Mouse (Mus musculus): Measurements from ENCODE around the gene Gspt1. TPM values are rescaled to one million over a fixed set of nuclear protein-coding genes. Genes with fewer than 3 reads are reported as not detected.

Gene Gspt1
- total and polyA plus RNA-seq, 3 experiments, result 15.6 to 62.0 (median 59.3) TPM

GRCm38 (mm10) chr16:11177404-11177803 is 76.7 kb downstream of the Gspt1 start:
- Histone ChIP-seq H3K27me3 (ENCODE audit: control insufficient read depth, insufficient read depth, low read length) (no peaks in the 10 kb centered on the region), H3K4me3 (no peak overlapping the region), H3K27ac (no peak overlapping the region), H3K36me3 (ENCODE audit: control insufficient read depth, insufficient read depth, low read length) (no peaks in the 10 kb centered on the region), H3K9ac (ENCODE audit: low read depth, low read length) (no peak overlapping the region), H3K79me2 (replicated peaks; ENCODE audit: control insufficient read depth, insufficient read depth, low read length) (peaks cover 2% of the 10 kb centered on the region), H3K4me1 (ENCODE audit: control insufficient read depth, insufficient read depth, low read length) (peaks cover 5% of the 10 kb centered on the region)
- TF ChIP-seq POLR2A (IDR thresholded peaks at IDR 0.05; ENCODE audit: insufficient read depth, low read depth, low read length) (no peak), CTCF (IDR thresholded peaks at IDR 0.05) (no peak)
- no peak for DNase-seq
- whole genome bisulfite sequencing, result 78% methylated on average over 2 of the region's 2 CpGs
- intact Hi-C loops (cut with DNase I), result loop anchor here (2.0 to 5.0 kb wide), 4 partner anchors 25 to 730 kb away; partner anchors contain the start of genes Cpped1, Rsl1d1 and Txndc11

GRCm38 (mm10) chr16:11176884-11177244 is 77.3 kb downstream of the Gspt1 start:
- H3K9ac ChIP-seq (ENCODE audit: low read depth, low read length), result peak overlapping the region; percentile 79
- intact Hi-C loops (cut with DNase I), result loop anchor here (1.0 to 5.0 kb wide), 5 partner anchors 26 to 730 kb away; partner anchors contain the start of genes Cpped1, Gspt1, Rsl1d1 and Txndc11
- no peaks in the 10 kb centered on the region for H3K27me3 ChIP-seq (ENCODE audit: control insufficient read depth, insufficient read depth, low read length)
- H3K79me2 ChIP-seq (replicated peaks; ENCODE audit: control insufficient read depth, insufficient read depth, low read length), result peaks cover 2% of the 10 kb centered on the region
- DNase-seq, result no peak
- TF ChIP-seq CTCF (IDR thresholded peaks at IDR 0.05) (no peak), EP300 (IDR thresholded peaks at IDR 0.05; ENCODE audit: insufficient read depth, low read depth, low read length) (no peak), POLR2A (IDR thresholded peaks at IDR 0.05; ENCODE audit: insufficient read depth, low read depth, low read length) (no peak)
- H3K4me1 ChIP-seq (ENCODE audit: control insufficient read depth, insufficient read depth, low read length), result peaks cover 5% of the 10 kb centered on the region
- no peaks in the 10 kb centered on the region for H3K36me3 ChIP-seq (ENCODE audit: control insufficient read depth, insufficient read depth, low read length)
- H3K27ac ChIP-seq, result peak overlapping the region; percentile 97
- peak overlapping the region; percentile 81 for H3K4me3 ChIP-seq
- WGBS, result 1% methylated on average over 4 of the region's 4 CpGs

- Histone ChIP-seq H3K27me3 (ENCODE audit: control insufficient read depth, insufficient read depth, low read length) (no peaks in the 10 kb centered on the region), H3K79me2 (replicated peaks; ENCODE audit: control insufficient read depth, insufficient read depth, low read length) (peaks cover 2% of the 10 kb centered on the region), H3K4me3 (peak within 1 kb of the TSS; percentile 81), H3K4me1 (ENCODE audit: control insufficient read depth, insufficient read depth, low read length) (peaks cover 5% of the 10 kb centered on the region), H3K36me3 (ENCODE audit: control insufficient read depth, insufficient read depth, low read length) (no peaks in the 10 kb centered on the region), H3K27ac (peak within 1 kb of the TSS; percentile 97), H3K9ac (ENCODE audit: low read depth, low read length) (peak within 1 kb of the TSS; percentile 91)
- no peak; the same call in none of the 2 replicates for TF ChIP-seq CTCF (IDR thresholded peaks at IDR 0.05)
- TF ChIP-seq POLR2A (IDR thresholded peaks at IDR 0.05; ENCODE audit: insufficient read depth, low read depth, low read length), result peak; percentile 87
- TF ChIP-seq EP300 (IDR thresholded peaks at IDR 0.05; ENCODE audit: insufficient read depth, low read depth, low read length), result peak; percentile 55
- under 1% methylated on average over 52 of the region's 57 CpGs for WGBS
- intact Hi-C loops (cut with DNase I), result loop anchor here (1.0 to 5.0 kb wide), 5 partner anchors 26 to 731 kb away; partner anchors contain the start of genes Cpped1, Gspt1, Rsl1d1 and Txndc11
- peak; percentile 93 to 95 for DNase-seq
Measured at GRCm38 (mm10) chr16:11176208-11176883, 77.8 kb downstream of the Gspt1 start, which contains the start of gene Zc3h7a. Gene Zc3h7a, minus strand, starts transcription at chr16:11176393.

- under 1% methylated on average over 72 of the region's 72 CpGs for WGBS
- Histone ChIP-seq H3K4me1 (ENCODE audit: control insufficient read depth, insufficient read depth, low read length) (peaks cover 11% of the 10 kb centered on the region), H3K79me2 (replicated peaks; ENCODE audit: control insufficient read depth, insufficient read depth, low read length) (peaks cover 7% of the 10 kb centered on the region), H3K27ac (peak overlapping the region; percentile 97), H3K9ac (ENCODE audit: low read depth, low read length) (peak overlapping the region; percentile 91), H3K27me3 (ENCODE audit: control insufficient read depth, insufficient read depth, low read length) (no peaks in the 10 kb centered on the region), H3K36me3 (ENCODE audit: control insufficient read depth, insufficient read depth, low read length) (no peaks in the 10 kb centered on the region; the same call in 1 of the 2 replicates), H3K4me3 (peak overlapping the region; percentile 81)
- TF ChIP-seq EP300 (IDR thresholded peaks at IDR 0.05; ENCODE audit: insufficient read depth, low read depth, low read length) (no peak), POLR2A (IDR thresholded peaks at IDR 0.05; ENCODE audit: insufficient read depth, low read depth, low read length) (no peak), CTCF (IDR thresholded peaks at IDR 0.05) (no peak)
- DNase-seq, result peak; percentile 80 to 82
- intact Hi-C loops (cut with DNase I), result loop anchor here (1.0 to 5.0 kb wide), 5 partner anchors 27 to 732 kb away; partner anchors contain the start of genes Cpped1, Gspt1, Rsl1d1 and Txndc11
Measured at GRCm38 (mm10) chr16:11175489-11176207, 78.5 kb downstream of the Gspt1 start.

- intact Hi-C loops (cut with DNase I), result loop anchor here (5.0 kb wide), 2 partner anchors 138 to 732 kb away; partner anchors contain the start of gene Cpped1
- H3K4me3 ChIP-seq, result peak overlapping the region; percentile 81
- peak overlapping the region; percentile 91 for H3K9ac ChIP-seq (ENCODE audit: low read depth, low read length)
Measured at GRCm38 (mm10) chr16:11175100-11175488, 79.0 kb downstream of the Gspt1 start.

More at GRCm38 (mm10) chr16:11175100-11175488, 79.0 kb downstream of the Gspt1 start:
- TF ChIP-seq EP300 (IDR thresholded peaks at IDR 0.05; ENCODE audit: insufficient read depth, low read depth, low read length) (no peak), CTCF (IDR thresholded peaks at IDR 0.05) (no peak), POLR2A (IDR thresholded peaks at IDR 0.05; ENCODE audit: insufficient read depth, low read depth, low read length) (no peak)
- Histone ChIP-seq H3K36me3 (ENCODE audit: control insufficient read depth, insufficient read depth, low read length) (no peaks in the 10 kb centered on the region; the same call in 1 of the 2 replicates), H3K27me3 (ENCODE audit: control insufficient read depth, insufficient read depth, low read length) (no peaks in the 10 kb centered on the region), H3K79me2 (replicated peaks; ENCODE audit: control insufficient read depth, insufficient read depth, low read length) (peaks cover 9% of the 10 kb centered on the region), H3K4me1 (ENCODE audit: control insufficient read depth, insufficient read depth, low read length) (peaks cover 11% of the 10 kb centered on the region), H3K27ac (peak overlapping the region; percentile 97)
- 3% methylated on average over 9 of the region's 9 CpGs for WGBS
- DNase-seq, result no peak

Data from heart, adult 2 months (tissue).